Mouse (Mus musculus) cerebellum, adult 9-11 months (tissue): ENCODE measurements around the gene Prkar1b.

Experiments used
- DNase-seq: peaks from one replicate; pipeline ENCODE4 v3.0.0; 2022

Prkar1b gene

DNA sequence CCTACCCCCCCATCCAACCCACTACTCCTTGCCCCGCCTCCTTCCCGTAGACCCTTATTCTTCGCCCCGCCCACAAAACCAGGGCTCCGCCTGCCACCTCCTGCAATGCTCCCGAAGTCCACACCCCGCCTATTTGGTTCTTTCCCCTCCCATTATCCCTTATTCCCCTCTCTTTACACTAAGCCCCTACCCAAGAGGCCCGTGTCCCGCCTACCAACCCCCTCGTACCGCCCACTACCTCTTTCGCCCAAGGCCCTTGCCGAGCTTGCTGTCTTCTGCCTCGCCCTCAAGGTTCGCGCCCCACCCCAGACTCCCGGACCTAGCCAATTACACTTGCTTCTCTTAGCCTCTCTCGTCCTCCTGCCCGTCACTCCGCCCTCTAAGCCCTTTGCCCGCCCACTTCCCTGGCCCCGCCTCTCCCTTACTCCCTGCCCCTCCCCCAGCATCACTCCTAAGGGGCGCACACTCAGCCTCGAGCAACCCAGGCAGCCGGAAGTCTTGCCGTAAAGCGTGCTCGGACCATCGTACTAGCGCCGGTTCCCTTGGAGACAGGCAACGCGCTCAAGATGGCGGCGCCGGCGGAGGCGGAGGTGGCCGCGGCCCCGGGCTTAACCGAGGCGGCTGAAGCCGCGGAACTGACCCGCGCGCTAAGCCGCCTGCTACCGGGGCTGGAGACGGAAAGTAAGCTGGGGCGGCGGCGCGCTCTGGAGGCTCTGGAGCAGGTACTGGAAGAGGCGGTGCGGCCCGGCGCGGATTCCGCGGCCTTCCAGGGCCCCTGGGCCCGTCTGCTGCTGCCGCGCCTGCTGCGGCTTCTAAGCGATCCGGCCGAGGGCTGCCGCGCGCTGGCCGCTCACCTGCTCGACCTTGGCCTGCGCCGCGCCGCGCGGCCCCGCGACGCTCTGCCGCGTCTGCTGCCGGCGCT lies at the start of gene Prkar1b, which contains the start of gene Dnaaf5:
TSS of gene Prkar1b (minus strand) at position 321 of the 922 bp plus-strand sequence.
TSS of gene Dnaaf5 (plus strand) at position 543 of the 922 bp plus-strand sequence.
- peak; percentile 98 for DNase-seq

DNA sequence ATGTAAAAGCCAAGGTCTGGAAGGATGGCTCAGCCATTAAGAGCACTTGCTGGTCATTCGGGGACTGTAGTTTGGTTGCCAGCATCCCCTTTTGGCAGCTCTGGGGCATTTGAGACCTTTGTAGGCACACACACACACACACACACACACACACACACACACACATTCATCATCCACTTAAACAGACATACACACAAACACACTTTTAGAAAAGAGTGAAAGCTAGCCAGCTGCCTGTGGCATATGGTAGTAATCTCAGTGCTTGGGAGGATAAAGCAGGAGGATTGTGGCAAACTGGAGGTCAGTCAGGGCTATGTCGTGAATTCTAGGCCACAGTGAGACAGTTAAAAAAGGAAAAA lies 49.8 kb upstream of the Prkar1b start:
- no peak for DNase-seq

DNA sequence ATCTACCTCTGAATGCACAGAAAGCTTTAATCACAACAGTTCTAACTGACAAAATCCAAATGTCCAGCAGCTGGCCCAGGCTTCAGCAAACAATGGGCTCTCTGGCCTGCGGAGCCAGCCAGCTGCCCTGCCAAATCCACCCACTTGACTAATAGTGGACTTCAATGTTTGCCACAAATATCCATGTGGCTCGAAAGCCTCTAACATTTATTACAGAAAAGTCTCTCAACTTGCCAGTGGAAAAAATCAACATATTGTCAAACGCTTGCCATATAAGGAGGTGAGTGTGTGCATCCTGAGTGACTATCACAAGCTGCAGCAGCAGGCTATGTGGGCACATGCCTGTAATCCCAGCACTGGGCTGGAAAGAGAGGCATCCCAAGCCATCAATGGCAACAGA lies 49.0 kb upstream of the Prkar1b start:
- no peak for DNase-seq

DNA sequence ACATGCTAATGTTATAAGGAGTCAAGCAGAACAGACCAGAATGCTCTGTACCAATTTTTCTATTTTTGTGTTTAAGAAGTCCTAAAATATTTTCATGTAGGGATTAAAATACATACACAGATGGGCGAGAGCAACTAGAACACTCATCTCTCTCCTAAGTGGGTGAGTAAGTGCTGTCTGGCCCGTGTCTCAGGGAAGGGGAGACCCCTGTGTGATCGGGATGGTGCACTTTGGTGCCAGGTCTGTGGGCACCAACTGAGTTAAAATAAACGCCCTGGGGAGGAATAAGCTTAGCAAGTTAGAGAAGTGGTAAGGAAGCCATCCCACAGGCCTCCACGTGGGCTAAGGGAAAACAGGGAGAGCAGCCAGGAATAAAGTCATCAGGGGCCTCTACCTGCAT lies 41.2 kb upstream of the Prkar1b start:
- DNase-seq, result no peak

DNA sequence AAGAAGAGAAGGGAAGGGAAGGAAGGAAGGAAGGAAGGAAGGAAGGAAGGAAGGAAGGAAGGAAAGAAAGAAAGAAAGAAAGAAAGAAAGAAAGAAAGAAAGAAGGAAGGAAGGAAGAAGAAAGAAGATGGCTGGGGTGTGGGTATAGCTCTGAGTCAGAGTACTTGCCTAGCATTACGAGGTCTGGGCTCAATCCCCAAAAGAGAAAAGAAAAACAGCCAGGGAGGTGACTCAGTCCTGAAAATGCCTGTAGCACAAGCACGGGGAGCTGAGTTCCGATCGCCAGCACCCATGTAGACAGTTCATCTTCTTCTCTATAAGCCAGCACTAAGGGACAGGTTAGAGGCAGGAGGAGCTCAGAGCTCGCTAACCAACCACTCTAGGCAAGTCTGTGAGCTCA lies 39.9 kb upstream of the Prkar1b start:
- DNase-seq, result no peak

DNA sequence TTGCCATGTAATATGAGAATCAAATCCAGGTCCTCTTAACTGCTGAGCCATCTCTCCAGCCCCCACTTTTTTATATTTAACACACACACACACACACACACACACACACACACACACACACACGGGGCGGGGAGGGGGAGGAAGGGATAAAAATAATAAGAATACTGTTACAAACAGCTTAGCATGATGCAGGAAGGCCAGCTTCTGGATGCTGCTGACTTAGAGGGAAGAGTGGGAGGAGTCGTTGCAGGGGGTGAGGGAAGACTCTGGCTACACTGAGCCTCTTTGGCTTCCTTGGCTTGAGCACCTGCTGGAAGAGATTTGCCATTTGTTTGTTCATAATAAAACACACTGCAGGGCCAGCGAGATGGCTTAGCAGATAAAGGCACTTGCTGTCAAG lies 35.1 kb upstream of the Prkar1b start:
- no peak for DNase-seq

DNA sequence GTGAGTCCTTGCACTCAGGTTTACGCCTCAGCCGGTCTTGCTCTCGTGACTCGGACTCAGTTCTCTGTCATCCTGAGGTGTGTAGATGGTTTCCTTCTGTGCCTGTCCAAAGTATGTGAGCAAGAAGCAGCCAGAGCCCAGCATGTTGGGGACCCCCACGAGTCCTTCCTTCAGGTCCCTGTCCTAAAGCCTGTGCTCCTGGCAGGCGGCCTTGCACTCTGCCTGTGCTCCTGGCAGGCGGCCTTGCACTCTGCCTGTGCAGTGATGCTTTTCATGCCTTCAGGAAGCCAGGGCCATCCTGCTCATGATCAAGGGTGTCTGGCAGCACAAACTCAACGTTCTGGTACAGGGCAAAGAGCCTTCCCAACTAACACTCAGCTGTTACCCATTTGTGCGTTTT lies 33.8 kb upstream of the Prkar1b start:
- peak; percentile 48 for DNase-seq

DNA sequence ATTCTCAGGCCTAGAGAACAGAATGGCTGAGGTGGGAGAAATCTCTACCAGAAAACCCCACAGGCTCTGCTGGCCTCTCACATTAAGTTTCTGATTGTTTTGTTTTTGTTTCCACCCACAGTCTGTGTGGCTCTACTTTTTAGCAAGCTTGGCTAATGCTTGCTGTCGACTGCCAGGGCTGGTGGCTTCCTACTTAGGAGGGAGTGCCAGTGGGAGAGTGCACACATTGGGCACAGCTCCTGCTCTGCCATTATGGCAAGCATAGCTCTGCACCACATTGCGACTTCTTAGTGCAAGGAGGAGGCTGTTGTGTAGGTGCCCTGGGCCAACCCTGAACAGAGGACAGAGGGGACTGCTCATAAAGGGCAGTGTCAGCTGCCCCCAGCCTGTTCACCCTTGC lies 33.3 kb upstream of the Prkar1b start:
- no peak for DNase-seq

DNA sequence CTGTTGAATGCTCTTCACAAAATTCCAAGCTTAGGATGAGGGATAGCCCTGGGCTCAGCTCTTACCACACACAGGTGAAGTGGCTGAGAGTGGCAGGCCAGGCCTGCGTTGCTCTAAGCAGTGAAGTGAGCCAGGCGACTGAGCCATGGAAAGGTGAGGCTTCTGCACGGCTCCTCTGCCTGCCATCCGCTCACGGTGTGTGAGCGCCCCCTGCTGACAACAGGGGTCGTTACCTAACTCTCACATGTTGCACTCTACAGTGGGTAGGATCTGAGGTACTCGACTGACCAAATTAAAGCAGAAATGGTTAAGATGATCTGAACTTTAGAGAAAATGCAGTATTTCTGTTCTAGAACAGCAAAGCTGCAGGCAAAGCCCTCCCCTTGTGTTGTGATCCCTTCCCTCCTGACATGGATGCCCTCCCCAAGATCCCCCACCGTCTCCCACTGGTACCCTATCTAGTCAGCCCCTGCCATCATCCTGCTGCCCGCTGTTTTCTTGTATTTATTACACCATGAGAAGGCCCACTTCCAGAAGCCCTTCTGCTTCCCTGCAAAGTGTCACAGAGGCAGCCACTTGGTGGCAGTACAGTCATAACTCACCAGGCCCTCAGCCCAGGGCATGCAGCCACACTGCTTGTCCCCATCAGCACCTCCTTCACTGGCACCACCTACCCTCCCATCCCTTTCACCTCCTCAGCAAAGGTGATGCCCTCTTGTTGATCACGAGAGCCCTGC lies 29.3 kb upstream of the Prkar1b start:
- peak; percentile 74 for DNase-seq

DNA sequence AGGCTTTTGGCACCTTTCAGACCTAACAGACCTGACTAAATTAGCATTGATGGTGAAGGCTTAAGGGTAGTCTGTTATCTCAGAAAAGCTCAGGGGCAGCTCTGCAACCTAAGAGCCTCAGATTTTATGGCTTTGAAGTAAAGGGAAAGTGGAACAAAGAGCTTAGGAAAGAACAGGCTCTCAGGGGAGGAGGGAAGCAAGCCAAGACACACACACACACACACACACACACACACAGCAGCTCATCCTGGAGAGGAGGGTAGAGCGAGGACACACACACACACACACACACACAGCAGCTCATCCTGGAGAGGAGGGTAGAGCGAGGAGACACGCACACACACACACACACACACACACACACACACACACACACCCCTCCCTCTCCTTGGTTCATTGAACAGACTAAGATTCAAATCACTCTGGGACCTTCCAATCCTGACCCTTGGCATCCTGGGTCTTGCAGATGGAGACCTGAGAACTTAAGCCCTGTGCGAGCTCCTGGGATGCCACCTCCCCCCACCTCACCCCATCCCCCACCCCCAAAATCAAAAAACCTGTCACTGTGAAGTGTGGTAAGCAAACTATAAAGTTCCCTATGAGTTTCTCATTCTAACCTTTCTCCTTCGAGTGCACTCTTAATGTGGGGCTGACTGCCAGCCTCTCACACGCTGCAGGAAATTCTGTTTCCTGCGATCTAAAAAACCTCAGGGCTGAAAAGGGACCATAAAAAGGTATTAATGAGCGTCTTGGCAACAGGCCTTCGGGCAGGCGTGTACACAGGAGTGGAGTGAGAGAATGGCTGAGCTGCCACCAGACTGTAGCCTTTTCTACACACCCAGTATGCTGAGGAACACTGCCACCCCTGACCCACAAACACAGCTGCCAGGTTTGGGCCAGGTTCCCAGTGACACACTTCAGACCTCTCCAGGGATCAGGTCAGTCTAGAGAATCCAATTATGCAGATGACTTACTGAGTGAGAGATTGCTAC lies 25.1 kb upstream of the Prkar1b start:
- DNase-seq, result peak; percentile 42

DNA sequence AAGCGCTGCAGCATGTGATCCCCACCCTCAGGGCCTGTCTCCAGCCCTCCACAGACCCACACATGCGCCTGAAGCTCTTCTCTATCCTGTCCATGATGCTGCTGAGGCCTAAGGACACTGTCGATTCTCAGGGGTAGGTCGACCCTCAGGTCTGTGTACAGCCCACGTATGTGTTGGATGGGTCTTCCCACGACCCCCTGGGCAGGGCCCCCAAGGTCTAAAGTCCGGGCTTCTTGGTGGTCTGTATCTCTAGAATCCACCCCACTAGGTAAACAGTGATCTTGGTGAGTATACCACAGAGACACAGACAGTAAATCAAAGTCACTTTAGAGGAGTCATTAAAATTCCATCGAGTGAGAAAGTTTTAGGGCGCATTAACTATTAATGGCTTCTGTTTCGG lies 24.3 kb upstream of the Prkar1b start:
- DNase-seq, result no peak

DNA sequence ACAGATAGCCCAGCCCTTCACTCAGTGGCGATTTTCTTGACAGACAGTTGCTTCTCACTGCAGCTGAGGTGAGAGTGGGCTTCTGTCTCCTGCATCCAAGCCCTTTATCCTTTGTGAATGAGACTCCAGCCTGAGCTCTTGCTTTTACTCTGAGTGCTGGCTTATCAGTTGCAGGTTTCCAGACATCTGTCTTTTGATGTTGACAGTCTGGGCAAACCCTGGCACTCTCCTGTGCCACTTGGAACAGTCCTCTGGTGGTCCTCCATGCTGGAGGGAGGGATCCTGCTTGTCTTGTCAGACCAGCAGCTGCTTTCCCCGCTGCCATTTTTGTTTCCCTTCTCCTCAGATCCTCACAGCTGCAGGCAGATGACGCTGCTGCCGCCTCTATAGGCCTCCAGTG lies 22.1 kb upstream of the Prkar1b start:
- no peak for DNase-seq

DNA sequence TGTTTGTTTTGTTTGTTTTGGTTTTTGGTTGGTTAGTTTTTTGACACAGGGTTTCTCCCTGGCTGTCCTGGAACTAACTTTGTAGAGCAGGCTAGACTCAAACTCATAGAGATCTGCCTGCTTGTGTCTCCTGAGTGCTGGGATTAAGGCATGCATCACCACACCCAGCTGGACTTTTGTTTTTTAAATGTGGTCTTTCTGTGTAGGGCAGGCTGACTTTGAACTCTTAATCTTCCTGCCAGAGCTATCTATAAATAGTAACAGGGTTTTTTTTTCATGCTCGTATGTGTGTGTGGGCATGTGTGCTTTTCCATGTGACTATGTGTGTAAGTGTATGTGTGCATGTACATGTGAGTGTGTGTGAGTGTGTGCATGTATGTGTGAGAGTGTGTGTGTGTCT lies 17.7 kb upstream of the Prkar1b start:
- DNase-seq, result no peak

DNA sequence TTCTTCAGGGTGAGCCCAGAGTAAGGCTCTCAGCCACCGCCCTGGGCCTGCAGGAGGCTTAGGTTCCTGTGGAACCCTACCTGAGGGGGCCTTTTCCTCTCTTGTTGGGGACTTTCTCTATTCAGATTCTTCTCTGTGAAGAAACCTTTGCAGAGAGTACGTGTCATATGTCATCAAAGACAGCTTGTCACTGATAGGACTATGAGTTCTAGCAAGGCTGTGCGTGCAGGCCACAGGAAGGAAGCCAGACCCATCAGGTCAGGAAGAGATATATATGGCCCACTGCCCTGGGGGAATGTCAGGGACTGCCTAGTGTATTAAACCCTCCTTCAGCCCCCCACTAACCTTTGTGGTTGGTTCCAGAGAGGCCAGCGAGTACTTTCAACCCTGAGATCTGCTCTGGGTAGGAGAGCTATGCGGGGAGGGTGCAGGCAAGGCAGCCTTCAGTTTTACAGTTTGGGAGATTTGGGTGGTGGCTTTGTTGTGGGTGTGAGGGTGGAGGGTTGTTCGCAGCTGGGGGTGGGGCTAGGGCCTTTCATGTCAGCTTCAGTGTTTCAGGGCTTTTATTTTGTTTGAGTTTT lies 17.1 kb upstream of the Prkar1b start:
- DNase-seq, result no peak

DNA sequence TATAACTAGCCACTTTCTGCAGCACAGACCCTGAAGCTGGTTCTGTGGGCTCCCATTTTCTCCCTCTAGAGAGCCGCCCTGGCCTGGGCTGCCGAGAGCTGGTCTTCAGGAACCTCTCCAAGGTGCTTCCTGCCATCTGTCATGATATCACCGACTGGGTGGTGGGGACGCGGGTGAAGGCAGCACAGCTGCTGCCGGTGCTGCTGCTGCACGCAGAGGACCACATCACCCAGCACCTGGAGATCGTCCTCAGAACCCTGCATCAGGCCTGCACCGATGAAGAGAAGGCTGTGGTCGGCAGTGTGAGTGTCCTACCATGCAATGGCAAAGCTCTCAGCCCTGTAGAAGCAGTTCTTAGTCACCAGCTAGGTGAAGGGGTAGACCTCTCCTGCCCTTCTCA lies 11.8 kb upstream of the Prkar1b start:
- DNase-seq, result no peak

DNA sequence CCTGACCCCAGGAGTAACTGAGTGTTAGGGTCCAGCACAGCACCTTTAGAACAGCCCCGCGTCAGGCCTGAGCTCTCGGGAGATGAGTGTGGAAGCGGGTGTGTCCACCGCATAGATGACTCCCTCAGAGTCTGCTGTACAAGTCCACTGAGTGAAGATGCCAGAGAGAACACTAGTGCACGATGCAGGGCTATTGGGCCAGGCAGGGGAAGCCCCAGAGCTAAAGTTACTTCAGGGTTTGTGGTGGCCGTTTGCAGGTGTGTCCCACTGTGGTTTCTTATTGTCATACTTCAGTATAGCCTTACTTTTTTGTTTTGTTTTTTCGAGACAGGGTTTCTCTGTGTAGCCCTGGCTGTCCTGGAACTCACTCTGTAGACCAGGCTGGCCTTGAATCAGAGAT lies 11.1 kb upstream of the Prkar1b start:
- no peak for DNase-seq

DNA sequence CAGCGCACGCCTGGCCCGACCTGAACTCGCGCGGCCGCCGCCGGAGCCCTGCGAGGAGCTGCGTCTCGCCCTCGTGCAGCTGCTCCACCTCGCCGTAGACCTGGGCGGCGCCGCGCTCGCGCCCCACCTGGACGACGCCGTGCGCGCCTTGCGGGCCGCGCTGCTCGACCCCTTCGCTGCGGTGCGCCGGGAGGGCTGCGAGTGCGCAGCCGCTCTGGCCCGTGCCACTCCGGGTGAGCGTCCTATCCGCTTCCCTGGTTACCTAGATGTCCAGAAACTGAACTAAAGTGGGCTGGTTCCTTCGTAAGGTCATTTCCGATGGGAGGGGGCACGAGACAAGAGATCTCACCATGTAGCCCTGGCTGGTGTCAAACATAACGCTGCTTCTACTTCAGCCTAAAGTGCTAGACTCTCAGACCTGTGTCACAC lies 816 bp upstream of the Prkar1b start:
- peak; percentile 59 for DNase-seq

DNA sequence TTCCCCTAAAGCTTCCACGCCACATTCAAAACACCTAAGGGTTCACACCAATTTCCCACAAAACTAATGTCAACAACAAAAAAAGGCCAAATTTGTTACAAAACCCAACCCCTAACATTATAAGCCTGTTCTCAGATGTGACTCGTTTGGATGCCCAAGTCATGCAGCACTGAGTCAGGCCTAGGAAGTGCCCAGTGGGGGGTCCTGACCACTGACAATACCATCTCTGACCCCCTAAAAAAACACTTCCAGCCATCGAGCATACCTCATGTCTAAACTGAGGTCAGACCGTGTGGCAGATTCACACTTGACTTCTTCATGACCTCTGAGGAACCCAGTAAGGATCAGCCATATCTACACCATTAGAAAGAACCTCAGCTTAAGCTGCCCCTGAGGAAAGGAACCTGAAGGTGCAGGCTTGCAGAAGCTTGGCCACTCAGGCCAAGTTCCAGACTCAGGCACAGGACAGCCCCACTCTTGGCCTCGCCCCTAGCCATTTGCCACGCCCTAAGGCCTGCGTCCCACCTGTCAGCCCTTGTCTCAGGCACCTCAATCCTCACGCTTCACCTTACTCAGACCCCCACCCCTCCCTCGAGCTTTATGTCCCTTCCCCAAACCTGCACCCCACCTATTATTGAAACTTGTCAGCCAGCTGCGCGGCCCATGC lies 662 bp downstream of the Prkar1b start:
- peak; percentile 81 for DNase-seq

DNA sequence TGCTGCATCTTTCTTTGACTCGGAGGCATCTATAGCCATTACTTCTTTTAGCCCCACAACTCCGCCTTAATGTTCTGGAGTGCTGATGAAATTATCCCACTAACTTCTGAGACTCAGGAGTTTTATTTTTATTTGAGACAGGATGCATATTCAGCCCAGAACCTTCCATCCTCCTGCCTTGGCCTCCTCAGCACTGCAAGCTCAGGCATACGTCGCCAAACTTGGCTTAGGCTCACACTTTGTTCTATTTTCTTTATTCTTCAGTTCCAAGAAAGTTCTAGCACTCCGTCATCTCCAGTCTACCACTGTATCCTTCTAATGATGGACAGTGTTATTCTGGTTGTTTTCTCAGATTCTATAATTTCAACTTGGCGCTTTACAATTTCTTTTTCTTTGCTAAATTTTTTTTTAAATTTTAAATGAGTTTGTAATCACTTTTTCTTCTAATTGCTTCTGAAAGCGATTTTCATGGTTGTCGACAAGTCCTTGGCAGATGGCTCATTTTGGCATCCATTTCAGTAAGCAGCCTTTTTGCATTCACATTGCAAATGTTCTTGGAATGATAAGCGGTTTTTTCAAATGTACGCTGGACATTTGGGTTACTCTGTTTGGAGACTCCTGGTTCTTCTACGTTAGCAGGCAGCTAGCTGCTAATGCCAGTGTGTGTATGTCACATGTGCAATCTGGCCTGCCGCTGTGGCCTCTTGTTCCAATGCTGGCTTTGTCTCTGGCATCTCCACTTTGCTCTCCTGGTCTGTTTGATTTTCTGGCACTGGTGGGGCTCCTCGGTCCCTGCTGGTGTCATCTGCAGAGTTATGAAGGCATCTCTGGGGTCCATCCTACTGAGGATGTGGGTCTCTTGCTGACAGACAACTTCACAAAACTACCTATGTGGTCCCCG lies 2.4 kb downstream of the Prkar1b start:
- DNase-seq, result peak; percentile 75

DNA sequence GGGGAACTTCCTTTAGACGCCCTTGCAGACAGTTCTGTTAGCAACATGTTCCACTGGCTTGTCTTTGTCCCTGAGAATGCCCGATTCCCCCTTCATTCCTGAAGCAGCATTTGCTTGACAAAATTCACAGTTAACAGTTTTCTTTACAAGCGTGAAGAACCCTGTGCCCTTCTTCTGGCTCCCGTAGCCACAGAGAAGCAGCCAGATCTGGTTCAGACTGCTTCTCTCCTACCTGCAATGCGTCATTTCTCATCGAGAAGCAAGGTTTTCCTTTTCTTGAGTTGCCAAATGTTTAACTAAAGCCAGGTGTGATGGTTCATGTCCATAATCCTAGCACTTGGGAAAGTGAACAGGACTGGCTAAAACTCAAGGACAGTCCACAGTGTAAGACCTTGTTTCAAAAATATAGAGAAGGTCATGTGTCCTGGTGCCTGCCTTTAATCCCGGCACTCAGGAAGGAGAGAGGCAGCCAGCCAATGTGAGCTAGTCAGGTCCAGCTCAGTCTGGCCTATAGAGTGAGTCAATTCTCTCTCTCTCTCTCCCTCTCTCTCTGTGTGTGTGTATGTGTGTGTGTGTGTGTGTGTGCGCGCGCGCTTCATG lies 3.2 kb downstream of the Prkar1b start:
- DNase-seq, result peak; percentile 71
